Comparison of ENCODE assay signal across 23 mouse cellular contexts in genomic region chr4:98020836-98021235, GRCm38 (mm10).
A peak's percentile ranks its signal among the peaks of the same experiment; 100 is the strongest.
DNase-seq lines count a peak whose midpoint lies in the region; ATAC-seq and TF ChIP-seq lines count a peak whose summit lies in the region.
"Had no signal": no experiment of that assay in that cellular context is flagged by ENCODE, and none has a peak within 500 bp of the region (broad histone marks: within the 10 kb centered on the region; RNA-seq: fewer than 3 reads in every experiment).

No protein-coding gene starts in this region.

- H3K36me3 ChIP-seq in intestine, embryonic 14.5 days (ENCODE audit: control insufficient read depth, insufficient read depth, low read length): peaks cover 21% of the 10 kb centered on the region
- H3K36me3 ChIP-seq in intestine, postnatal 0 days (ENCODE audit: control insufficient read depth, insufficient read depth): no peaks in the 10 kb centered on the region
- H3K36me3 ChIP-seq in hindbrain, embryonic 11.5 days (ENCODE audit: control insufficient read depth, insufficient read depth, low read length): no peaks in the 10 kb centered on the region

- 89% methylated on average over 7 of the region's 7 CpGs for WGBS in intestine, embryonic 14.5 days
- WGBS in intestine, postnatal 0 days: 81% methylated on average over 7 of the region's 7 CpGs
- whole genome bisulfite sequencing in hindbrain, embryonic 11.5 days: 90% methylated on average over 7 of the region's 7 CpGs

- no peaks in the 10 kb centered on the region for H3K4me1 ChIP-seq in intestine, embryonic 14.5 days (replicated peaks; ENCODE audit: control insufficient read depth, insufficient read depth, low read length)
- H3K4me1 ChIP-seq in intestine, postnatal 0 days (replicated peaks; ENCODE audit: control insufficient read depth, insufficient read depth, low read length): no peaks in the 10 kb centered on the region
- no peaks in the 10 kb centered on the region for H3K4me1 ChIP-seq in hindbrain, embryonic 11.5 days (replicated peaks; ENCODE audit: control insufficient read depth, insufficient read depth, low read length)
- H3K4me1 ChIP-seq: embryonic facial prominence, embryonic 12.5 days; heart, embryonic 15.5 days; stomach, embryonic 15.5 days had no signal

- H3K4me3 ChIP-seq in intestine, embryonic 14.5 days (ENCODE audit: low read depth, low read length): no peak overlapping the region
- no peak overlapping the region for H3K4me3 ChIP-seq in intestine, postnatal 0 days (ENCODE audit: low read depth, low read length)
- no peak overlapping the region for H3K4me3 ChIP-seq in hindbrain, embryonic 11.5 days (ENCODE audit: low read depth, low read length)
- H3K4me3 ChIP-seq: embryonic facial prominence, embryonic 12.5 days; erythroblast, embryonic 14.5 days; heart, adult 2 months; heart, embryonic 15.5 days; neural tube, embryonic 12.5 days; stomach, embryonic 15.5 days had no signal

- H3K27ac ChIP-seq in intestine, embryonic 14.5 days (ENCODE audit: low read depth): no peak overlapping the region
- no peak overlapping the region for H3K27ac ChIP-seq in intestine, postnatal 0 days (ENCODE audit: low read depth, low read length)
- H3K27ac ChIP-seq in hindbrain, embryonic 11.5 days (ENCODE audit: low read depth, low read length): no peak overlapping the region
- H3K27ac ChIP-seq: embryonic facial prominence, embryonic 12.5 days; heart, adult 2 months; heart, embryonic 15.5 days; neural tube, embryonic 12.5 days; stomach, embryonic 15.5 days had no signal

- peak; percentile 27 for DNase-seq in intestine, embryonic 14.5 days (ENCODE audit: low spot score)
- DNase-seq in thymus, postnatal 25 days: peak; percentile 14
- DNase-seq in MN1 (ENCODE audit: low spot score): no peak
- no peak for DNase-seq in hindbrain, embryonic 11.5 days (ENCODE audit: low spot score)
- DNase-seq: adrenal gland, adult 8-10 months; cerebellum, adult 8-10 months; gastrocnemius, postnatal 10 days; heart, adult 2 months; heart, postnatal 4 days; kidney, postnatal 36 days; layer of hippocampus, adult 9-11 months; lung, adult 2 months had no signal

- no peak for ATAC-seq in intestine, embryonic 14.5 days (replicated peaks; ENCODE audit: low FRiP score, low TSS enrichment, low read depth)
- ATAC-seq in intestine, postnatal 0 days: no peak
- ATAC-seq in CD4-positive, CD25-positive, alpha-beta regulatory T cell, adult 4 months: peak; percentile 75
- peak; percentile 25 for ATAC-seq in inflammation-experienced regulatory T-cells, adult 6 months
- no peak for ATAC-seq in hindbrain, embryonic 11.5 days (ENCODE audit: low FRiP score)
- ATAC-seq: forebrain, embryonic 14.5 days had no signal

- TF ChIP-seq CTCF in intestine, postnatal 0 days (IDR thresholded peaks at IDR 0.05; ENCODE audit: low read depth): no peak

- no peak overlapping the region for H3K4me2 ChIP-seq in intestine, embryonic 14.5 days (ENCODE audit: low read length)
- no peak overlapping the region for H3K4me2 ChIP-seq in intestine, postnatal 0 days (replicated peaks; ENCODE audit: low read depth)
- H3K4me2 ChIP-seq in hindbrain, embryonic 11.5 days (replicated peaks; ENCODE audit: low read depth, low read length): no peak overlapping the region
- H3K4me2 ChIP-seq: embryonic facial prominence, embryonic 12.5 days; heart, embryonic 15.5 days; liver, embryonic 11.5 days; midbrain, embryonic 11.5 days; neural tube, embryonic 12.5 days; stomach, embryonic 15.5 days had no signal

- H3K9ac ChIP-seq in intestine, embryonic 14.5 days (ENCODE audit: low read length): no peak overlapping the region
- no peak overlapping the region for H3K9ac ChIP-seq in intestine, postnatal 0 days (ENCODE audit: low read depth, low read length)
- H3K9ac ChIP-seq in hindbrain, embryonic 11.5 days (ENCODE audit: low read depth, low read length): no peak overlapping the region
- H3K9ac ChIP-seq: embryonic facial prominence, embryonic 12.5 days; heart, embryonic 15.5 days; neural tube, embryonic 12.5 days; stomach, embryonic 15.5 days had no signal

- H3K27me3 ChIP-seq in intestine, embryonic 14.5 days (replicated peaks; ENCODE audit: control insufficient read depth, insufficient read depth, low read length): no peaks in the 10 kb centered on the region
- no peaks in the 10 kb centered on the region for H3K27me3 ChIP-seq in intestine, postnatal 0 days (replicated peaks; ENCODE audit: control insufficient read depth, insufficient read depth, low read length)
- H3K27me3 ChIP-seq in hindbrain, embryonic 11.5 days (ENCODE audit: control insufficient read depth, insufficient read depth, low read length): no peaks in the 10 kb centered on the region
- H3K27me3 ChIP-seq: embryonic facial prominence, embryonic 12.5 days; heart, embryonic 15.5 days; neural tube, embryonic 12.5 days; stomach, embryonic 15.5 days had no signal

- no peaks in the 10 kb centered on the region for H3K9me3 ChIP-seq in intestine, embryonic 14.5 days (ENCODE audit: control insufficient read depth, low read length)
- H3K9me3 ChIP-seq in intestine, postnatal 0 days (ENCODE audit: control insufficient read depth): no peaks in the 10 kb centered on the region
- no peaks in the 10 kb centered on the region for H3K9me3 ChIP-seq in hindbrain, embryonic 11.5 days (ENCODE audit: control insufficient read depth, low read length)
- H3K9me3 ChIP-seq: embryonic facial prominence, embryonic 12.5 days; heart, embryonic 15.5 days; neural tube, embryonic 12.5 days; stomach, embryonic 15.5 days had no signal

Comparison
In these comparisons a context has a peak if more than half of its experiments do, and no peak if none do; other contexts are left out.
1. ATAC-seq: peak in CD4-positive, CD25-positive, alpha-beta regulatory T cell, adult 4 months (single experiment) and inflammation-experienced regulatory T-cells, adult 6 months (single experiment); none in intestine, embryonic 14.5 days (single experiment), intestine, postnatal 0 days (single experiment) and hindbrain, embryonic 11.5 days (single experiment).
2. DNase-seq: peak in intestine, embryonic 14.5 days (single experiment) and thymus, postnatal 25 days (single experiment); none in MN1 (single experiment) and hindbrain, embryonic 11.5 days (single experiment).